Mouse (Mus musculus): ENCODE measurements around the gene Nr2f2. TPM values are rescaled to one million over a fixed set of nuclear protein-coding genes. Genes with fewer than 3 reads are reported as not detected.

Gene Nr2f2
- polyA plus RNA-seq, 1 experiment from 2014 or later: 113 TPM

GRCm38 (mm10) chr7:70335411-70335810 is 31.1 kb downstream of the Nr2f2 start:
- peak; percentile 38 for DNase-seq
- WGBS: 5% methylated on average over 7 of the region's 7 CpGs

DNA sequence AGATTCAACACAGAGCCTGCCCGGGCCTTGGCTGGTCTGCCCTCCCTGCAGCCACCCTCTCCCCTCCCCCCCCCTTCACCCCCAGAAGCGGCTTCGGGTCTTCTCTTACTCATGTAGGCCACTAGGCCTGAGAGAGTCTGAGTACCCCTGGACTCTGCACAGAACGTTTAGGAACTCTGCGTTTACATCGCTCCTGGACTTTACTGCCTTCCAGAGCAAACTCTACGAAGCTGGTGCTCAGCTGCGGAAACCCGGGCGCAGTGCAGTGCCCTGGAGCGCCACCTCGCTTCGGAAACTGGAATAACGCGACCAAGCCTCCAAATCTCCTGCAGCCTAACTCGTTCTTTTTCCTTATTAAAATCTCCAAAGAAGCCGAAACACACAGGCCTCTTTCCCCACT is 31.7 kb downstream of the Nr2f2 start:
- Histone ChIP-seq H3K4me1 (ENCODE audit: control insufficient read depth, insufficient read depth, low read length) (peaks cover 13% of the 10 kb centered on the region; the same call in 1 of the 2 replicates), H3K9me3 (ENCODE audit: control insufficient read depth, low read length) (no peaks in the 10 kb centered on the region), H3K27ac (replicated peaks; ENCODE audit: low read depth, low read length) (peak overlapping the region; percentile 71), H3K27me3 (ENCODE audit: control insufficient read depth, insufficient read depth, low read length) (peaks cover 95% of the 10 kb centered on the region), H3K36me3 (ENCODE audit: control insufficient read depth, insufficient read depth, low read length) (no peaks in the 10 kb centered on the region), H3K4me2 (ENCODE audit: low read length) (peak overlapping the region; percentile 43), H3K4me3 (replicated peaks; ENCODE audit: low read depth, low read length) (peak overlapping the region; percentile 13; the same call in 1 of the 2 replicates), H3K9ac (replicated peaks; ENCODE audit: low read length) (no peak overlapping the region; the same call in 1 of the 2 replicates)
- WGBS: 0% methylated on average over 17 of the region's 17 CpGs
- ATAC-seq (ENCODE audit: low FRiP score, low TSS enrichment): peak; percentile 49; the same call in 1 of the 2 replicates
- peak; percentile 91 for DNase-seq

More at GRCm38 (mm10) chr7:70335411-70335810, 31.1 kb downstream of the Nr2f2 start:
- Histone ChIP-seq H3K27me3 (ENCODE audit: control insufficient read depth, insufficient read depth, low read length) (peaks cover 96% of the 10 kb centered on the region), H3K9ac (replicated peaks; ENCODE audit: low read length) (no peak overlapping the region), H3K9me3 (ENCODE audit: control insufficient read depth, low read length) (no peaks in the 10 kb centered on the region), H3K4me2 (ENCODE audit: low read length) (peak overlapping the region; percentile 43; the same call in 1 of the 2 replicates), H3K4me3 (replicated peaks; ENCODE audit: low read depth, low read length) (no peak overlapping the region), H3K36me3 (ENCODE audit: control insufficient read depth, insufficient read depth, low read length) (no peaks in the 10 kb centered on the region), H3K27ac (replicated peaks; ENCODE audit: low read depth, low read length) (peak overlapping the region; percentile 61), H3K4me1 (ENCODE audit: control insufficient read depth, insufficient read depth, low read length) (peaks cover 13% of the 10 kb centered on the region; the same call in 1 of the 2 replicates)
- ATAC-seq (ENCODE audit: low FRiP score, low TSS enrichment): no peak

GRCm38 (mm10) chr7:70333851-70334250 is 32.7 kb downstream of the Nr2f2 start:
- 0 out of 2 replicates have a peak overlapping the region, but pooled peaks have one; percentile 1 for H3K4me3 ChIP-seq (replicated peaks; ENCODE audit: low read depth, low read length)
- 0 out of 2 replicates have a peak overlapping the region, but pooled peaks have one; percentile 37 for H3K27ac ChIP-seq (replicated peaks; ENCODE audit: low read depth, low read length)
- 3% methylated on average over 11 of the region's 11 CpGs for WGBS
- no peaks in the 10 kb centered on the region for H3K9me3 ChIP-seq (ENCODE audit: control insufficient read depth, low read length)
- H3K9ac ChIP-seq (replicated peaks; ENCODE audit: low read length): no peak overlapping the region; the same call in 1 of the 2 replicates
- no peak for ATAC-seq (ENCODE audit: low FRiP score, low TSS enrichment)
- H3K4me2 ChIP-seq (ENCODE audit: low read length): no peak overlapping the region
- H3K4me1 ChIP-seq (ENCODE audit: control insufficient read depth, insufficient read depth, low read length): peaks cover 13% of the 10 kb centered on the region; the same call in 1 of the 2 replicates
- H3K36me3 ChIP-seq (ENCODE audit: control insufficient read depth, insufficient read depth, low read length): no peaks in the 10 kb centered on the region
- DNase-seq: peak; percentile 12
- peaks cover 95% of the 10 kb centered on the region for H3K27me3 ChIP-seq (ENCODE audit: control insufficient read depth, insufficient read depth, low read length)

GRCm38 (mm10) chr7:70332926-70333664 is 33.4 kb downstream of the Nr2f2 start:
- WGBS: 7% methylated on average over 14 of the region's 14 CpGs
- no peak for ATAC-seq (ENCODE audit: low FRiP score, low TSS enrichment)
- H3K27ac ChIP-seq (replicated peaks; ENCODE audit: low read depth, low read length): peak overlapping the region; percentile 70
- H3K9ac ChIP-seq (replicated peaks; ENCODE audit: low read length): peak overlapping the region; percentile 26; the same call in 1 of the 2 replicates
- no peaks in the 10 kb centered on the region for H3K36me3 ChIP-seq (ENCODE audit: control insufficient read depth, insufficient read depth, low read length)
- peaks cover 13% of the 10 kb centered on the region; the same call in 1 of the 2 replicates for H3K4me1 ChIP-seq (ENCODE audit: control insufficient read depth, insufficient read depth, low read length)
- no peaks in the 10 kb centered on the region for H3K9me3 ChIP-seq (ENCODE audit: control insufficient read depth, low read length)
- no peak overlapping the region for H3K4me3 ChIP-seq (replicated peaks; ENCODE audit: low read depth, low read length)
- peaks cover 95% of the 10 kb centered on the region for H3K27me3 ChIP-seq (ENCODE audit: control insufficient read depth, insufficient read depth, low read length)
- DNase-seq: peak; percentile 31
- peak overlapping the region; percentile 53 for H3K4me2 ChIP-seq (ENCODE audit: low read length)

GRCm38 (mm10) chr7:70332064-70332850 is 34.3 kb downstream of the Nr2f2 start:
- Histone ChIP-seq H3K27ac (replicated peaks; ENCODE audit: low read depth, low read length) (peak overlapping the region; percentile 70), H3K9ac (replicated peaks; ENCODE audit: low read length) (peak overlapping the region; percentile 26; the same call in 1 of the 2 replicates), H3K4me3 (replicated peaks; ENCODE audit: low read depth, low read length) (peak overlapping the region; percentile 29), H3K9me3 (ENCODE audit: control insufficient read depth, low read length) (no peaks in the 10 kb centered on the region), H3K36me3 (ENCODE audit: control insufficient read depth, insufficient read depth, low read length) (no peaks in the 10 kb centered on the region), H3K4me2 (ENCODE audit: low read length) (peak overlapping the region; percentile 53), H3K4me1 (ENCODE audit: control insufficient read depth, insufficient read depth, low read length) (peaks cover 12% of the 10 kb centered on the region; the same call in 1 of the 2 replicates), H3K27me3 (ENCODE audit: control insufficient read depth, insufficient read depth, low read length) (peaks cover 94% of the 10 kb centered on the region)
- no peak for ATAC-seq (ENCODE audit: low FRiP score, low TSS enrichment)
- DNase-seq: peak; percentile 45
- under 1% methylated on average over 26 of the region's 26 CpGs for WGBS

DNA sequence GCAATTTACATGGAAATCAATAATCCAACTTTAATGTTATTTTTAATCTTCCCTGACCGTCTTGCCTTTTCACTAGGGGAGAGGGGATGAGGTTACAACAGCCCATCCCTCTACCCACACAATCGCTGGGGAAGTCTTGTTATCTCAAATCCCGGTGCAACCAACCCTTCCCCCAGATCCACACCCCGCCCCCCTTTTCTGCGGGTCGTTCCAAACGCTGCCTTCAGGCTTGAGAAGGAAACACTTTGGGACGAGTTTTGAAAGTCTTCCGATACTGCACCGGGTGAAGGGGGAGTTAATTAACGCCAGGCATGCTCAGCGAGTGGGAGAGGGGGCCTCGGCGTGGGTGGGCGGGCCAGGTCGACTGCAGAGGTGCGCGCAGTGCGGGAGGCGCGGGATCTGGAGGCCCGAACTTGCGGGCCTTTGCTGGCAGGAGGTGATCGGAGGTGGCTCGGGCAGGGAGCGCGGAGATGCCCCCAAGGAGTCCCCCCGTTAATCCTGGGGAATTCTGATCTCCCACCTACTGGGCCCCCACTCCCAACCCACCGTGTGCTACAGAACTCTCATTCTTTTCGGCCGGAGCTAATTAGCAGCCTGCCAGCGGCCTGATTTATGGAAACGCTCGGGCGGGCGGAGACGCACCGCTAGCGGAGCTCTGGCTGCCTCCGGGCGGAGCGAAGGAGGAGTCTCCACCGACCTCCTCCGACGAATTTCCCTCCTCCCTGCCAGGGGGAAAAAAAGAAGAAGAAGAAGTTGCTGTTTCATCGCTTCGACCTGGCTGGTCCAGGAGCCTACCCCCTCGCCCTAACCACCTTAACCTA is 35.1 kb downstream of the Nr2f2 start:
- DNase-seq (peak; percentile 80), ATAC-seq (ENCODE audit: low FRiP score, low TSS enrichment) (peak; percentile 55)
- no peaks in the 10 kb centered on the region for H3K9me3 ChIP-seq (ENCODE audit: control insufficient read depth, low read length)
- peak overlapping the region; percentile 70 for H3K27ac ChIP-seq (replicated peaks; ENCODE audit: low read depth, low read length)
- H3K36me3 ChIP-seq (ENCODE audit: control insufficient read depth, insufficient read depth, low read length): no peaks in the 10 kb centered on the region
- peak overlapping the region; percentile 13; the same call in 1 of the 2 replicates for H3K9ac ChIP-seq (replicated peaks; ENCODE audit: low read length)
- peaks cover 94% of the 10 kb centered on the region for H3K27me3 ChIP-seq (ENCODE audit: control insufficient read depth, insufficient read depth, low read length)
- H3K4me3 ChIP-seq (replicated peaks; ENCODE audit: low read depth, low read length): peak overlapping the region; percentile 29
- under 1% methylated on average over 48 of the region's 48 CpGs for WGBS
- peak overlapping the region; percentile 53 for H3K4me2 ChIP-seq (ENCODE audit: low read length)
- peaks cover 7% of the 10 kb centered on the region; the same call in 1 of the 2 replicates for H3K4me1 ChIP-seq (ENCODE audit: control insufficient read depth, insufficient read depth, low read length)

GRCm38 (mm10) chr7:70330761-70331242 is 35.7 kb downstream of the Nr2f2 start:
- Histone ChIP-seq H3K27ac (replicated peaks; ENCODE audit: low read depth, low read length) (peak overlapping the region; percentile 70), H3K4me2 (ENCODE audit: low read length) (peak overlapping the region; percentile 53), H3K9ac (replicated peaks; ENCODE audit: low read length) (peak overlapping the region; percentile 13; the same call in 1 of the 2 replicates), H3K4me3 (replicated peaks; ENCODE audit: low read depth, low read length) (peak overlapping the region; percentile 29), H3K27me3 (ENCODE audit: control insufficient read depth, insufficient read depth, low read length) (peaks cover 94% of the 10 kb centered on the region), H3K36me3 (ENCODE audit: control insufficient read depth, insufficient read depth, low read length) (no peaks in the 10 kb centered on the region), H3K9me3 (ENCODE audit: control insufficient read depth, low read length) (no peaks in the 10 kb centered on the region), H3K4me1 (ENCODE audit: control insufficient read depth, insufficient read depth, low read length) (peaks cover 7% of the 10 kb centered on the region; the same call in 1 of the 2 replicates)
- DNase-seq (peak; percentile 49), ATAC-seq (ENCODE audit: low FRiP score, low TSS enrichment) (peak; percentile 49)
- WGBS: under 1% methylated on average over 19 of the region's 19 CpGs
